Mouse (Mus musculus) stomach, postnatal 0 days (tissue): ENCODE measurements around the gene Tars.

Experiments used
- CTCF ChIP-seq: IDR thresholded peaks from 2 replicates; pipeline ENCODE4 v1.5.1; 2016; ENCODE audit warnings: antibody characterized with exemption, low read depth, mild to moderate bottlenecking, moderate library complexity
- EP300 ChIP-seq: optimal IDR thresholded peaks from 2 replicates; pipeline ENCODE3; 2016; ENCODE audit warnings: antibody characterized with exemption

- TF ChIP-seq CTCF (no peak), EP300 (no peak)
These were observed 34.7 kb downstream of the Tars start for GRCm38 (mm10) chr15:11364795-11365194.
